In genomic region chr9:58863826-58864225, GRCm38 (mm10) we compare ENCODE assay signal across 13 mouse cellular contexts. TPM values are rescaled to one million over a fixed set of nuclear protein-coding genes. Genes with fewer than 3 reads are reported as not detected.
DNase-seq lines count a peak whose midpoint lies in the region; ATAC-seq and TF ChIP-seq lines count a peak whose summit lies in the region.
"Had no signal": no experiment of that assay in that cellular context is flagged by ENCODE, and none has a peak within 500 bp of the region (broad histone marks: within the 10 kb centered on the region; RNA-seq: fewer than 3 reads in every experiment).

No protein-coding gene starts in this region.

- H3K9me3 ChIP-seq in neural tube, embryonic 11.5 days (ENCODE audit: control insufficient read depth, low read length), result no peaks in the 10 kb centered on the region
- H3K9me3 ChIP-seq in hindbrain, embryonic 13.5 days, result no peaks in the 10 kb centered on the region
- H3K9me3 ChIP-seq in neural tube, embryonic 13.5 days, result no peaks in the 10 kb centered on the region
- H3K9me3 ChIP-seq: embryonic facial prominence, embryonic 12.5 days had no signal

- TF ChIP-seq POLR2A in kidney, adult 2 months (IDR thresholded peaks at IDR 0.05; ENCODE audit: low read depth, low read length), result no peak

- WGBS in neural tube, embryonic 11.5 days, result 33% methylated on average over 7 of the region's 7 CpGs
- WGBS in hindbrain, embryonic 13.5 days, result 21% methylated on average over 7 of the region's 7 CpGs
- 28% methylated on average over 7 of the region's 7 CpGs for WGBS in neural tube, embryonic 13.5 days
- 43% methylated on average over 7 of the region's 7 CpGs for WGBS in kidney, adult 2 months

- no peak overlapping the region for H3K4me3 ChIP-seq in neural tube, embryonic 11.5 days (ENCODE audit: low read depth, low read length)
- H3K4me3 ChIP-seq in hindbrain, embryonic 13.5 days, result no peak overlapping the region
- no peak overlapping the region for H3K4me3 ChIP-seq in neural tube, embryonic 13.5 days
- no peak overlapping the region for H3K4me3 ChIP-seq in kidney, adult 2 months (ENCODE audit: insufficient read depth, low read depth, low read length)
- H3K4me3 ChIP-seq: embryonic facial prominence, embryonic 12.5 days; left cerebral cortex, adult 2 months had no signal

- TF ChIP-seq CTCF in kidney, adult 2 months (conservative IDR thresholded peaks at IDR 0.05; ENCODE audit: insufficient read depth, insufficient read length, low read depth, low read length), result no peak

- H3K4me1 ChIP-seq in neural tube, embryonic 11.5 days (ENCODE audit: control insufficient read depth, insufficient read depth, low read length), result peaks cover 15% of the 10 kb centered on the region; the same call in 1 of the 2 replicates
- peaks cover 19% of the 10 kb centered on the region for H3K4me1 ChIP-seq in hindbrain, embryonic 13.5 days (replicated peaks)
- peaks cover 30% of the 10 kb centered on the region for H3K4me1 ChIP-seq in neural tube, embryonic 13.5 days (replicated peaks)
- no peaks in the 10 kb centered on the region for H3K4me1 ChIP-seq in kidney, adult 2 months (ENCODE audit: control insufficient read depth, insufficient read depth, low read length)

- DNase-seq in neural tube, embryonic 11.5 days (ENCODE audit: low spot score), result peak; percentile 51
- DNase-seq in neural tube, embryonic 10.5 days (ENCODE audit: extremely low spot score, low spot score), result no peak
- peak; percentile 9 for DNase-seq in embryo, embryonic 11.5 days (ENCODE audit: low read depth, low spot score)
- no peak for DNase-seq in ovary, postnatal 10 days (ENCODE audit: low spot score)
- no peak for DNase-seq in kidney, adult 2 months
- DNase-seq in thymus, adult 18-20 months, result no peak
- DNase-seq: gastrocnemius, postnatal 10 days had no signal

- H3K9ac ChIP-seq in neural tube, embryonic 11.5 days (ENCODE audit: low read length), result no peak overlapping the region
- 0 out of 2 replicates have a peak overlapping the region, but pooled peaks have one; percentile 35 for H3K9ac ChIP-seq in hindbrain, embryonic 13.5 days
- H3K9ac ChIP-seq in neural tube, embryonic 13.5 days, result 0 out of 2 replicates have a peak overlapping the region, but pooled peaks have one; percentile 2
- H3K9ac ChIP-seq: embryonic facial prominence, embryonic 12.5 days; liver, embryonic 14.5 days had no signal

- H3K36me3 ChIP-seq in neural tube, embryonic 11.5 days (ENCODE audit: control insufficient read depth, insufficient read depth, low read length), result no peaks in the 10 kb centered on the region
- H3K36me3 ChIP-seq in hindbrain, embryonic 13.5 days, result peaks cover 17% of the 10 kb centered on the region
- peaks cover 13% of the 10 kb centered on the region for H3K36me3 ChIP-seq in neural tube, embryonic 13.5 days
- H3K36me3 ChIP-seq in kidney, adult 2 months (ENCODE audit: control insufficient read depth, insufficient read depth, low read length), result no peaks in the 10 kb centered on the region
- H3K36me3 ChIP-seq: embryonic facial prominence, embryonic 12.5 days had no signal

- no peak overlapping the region for H3K27ac ChIP-seq in neural tube, embryonic 11.5 days (ENCODE audit: low read depth, low read length)
- peak overlapping the region; percentile 66 for H3K27ac ChIP-seq in hindbrain, embryonic 13.5 days
- H3K27ac ChIP-seq in neural tube, embryonic 13.5 days (replicated peaks), result 0 out of 2 replicates have a peak overlapping the region, but pooled peaks have one; percentile 10
- H3K27ac ChIP-seq in kidney, adult 2 months (ENCODE audit: insufficient read depth, low read depth, low read length), result no peak overlapping the region
- H3K27ac ChIP-seq: embryonic facial prominence, embryonic 12.5 days; left cerebral cortex, adult 2 months; liver, embryonic 14.5 days; stomach, postnatal 0 days had no signal

- peak; percentile 60; the same call in 1 of the 2 replicates for ATAC-seq in neural tube, embryonic 11.5 days (ENCODE audit: insufficient read depth, low FRiP score, low TSS enrichment)
- ATAC-seq in hindbrain, embryonic 13.5 days (ENCODE audit: low FRiP score), result peak; percentile 53
- ATAC-seq in neural tube, embryonic 13.5 days (ENCODE audit: low read depth), result peak; percentile 45; the same call in 1 of the 2 replicates

- H3K27me3 ChIP-seq in neural tube, embryonic 11.5 days (ENCODE audit: control insufficient read depth, insufficient read depth, low read length), result peaks cover 5% of the 10 kb centered on the region; the same call in 1 of the 2 replicates
- 0 out of 2 replicates have a peak, but pooled peaks cover 10% of the 10 kb centered on the region for H3K27me3 ChIP-seq in hindbrain, embryonic 13.5 days
- H3K27me3 ChIP-seq in neural tube, embryonic 13.5 days, result peaks cover 14% of the 10 kb centered on the region
- 0 out of 2 replicates have a peak, but pooled peaks cover 2% of the 10 kb centered on the region for H3K27me3 ChIP-seq in kidney, adult 2 months (replicated peaks; ENCODE audit: control insufficient read depth, insufficient read depth, low read length)

- H3K4me2 ChIP-seq in neural tube, embryonic 11.5 days (ENCODE audit: low read depth), result no peak overlapping the region
- H3K4me2 ChIP-seq in hindbrain, embryonic 13.5 days, result no peak overlapping the region
- no peak overlapping the region for H3K4me2 ChIP-seq in neural tube, embryonic 13.5 days
- H3K4me2 ChIP-seq: embryonic facial prominence, embryonic 12.5 days had no signal

RNA-seq across cellular contexts. Expression of gene Hcn4, which starts 40.6 kb away (rescaled TPM):
- polyA plus RNA-seq in neural tube, embryonic 11.5 days (2014; fragmentation: Nextera tagmentation; extraction: Ambion mirVana), result 1.2 and 1.4 TPM in 2 replicates
- polyA plus RNA-seq in hindbrain, embryonic 13.5 days (2015; fragmentation: Nextera tagmentation; extraction: Ambion mirVana), result 3.0 and 3.1 TPM in 2 replicates
- 2.6 and 3.0 TPM in 2 replicates for polyA plus RNA-seq in neural tube, embryonic 13.5 days (2015; fragmentation: Nextera tagmentation; extraction: Ambion mirVana)
- 0.25 and 0.30 TPM in 2 replicates for polyA plus RNA-seq in kidney, adult 2 months (2012; rRNA removed)

Comparison
In these comparisons a context has a peak if more than half of its experiments do, and no peak if none do; other contexts are left out.
1. DNase-seq: peak in neural tube, embryonic 11.5 days (single experiment) and embryo, embryonic 11.5 days (single experiment); none in neural tube, embryonic 10.5 days (single experiment), ovary, postnatal 10 days (single experiment), kidney, adult 2 months (single experiment) and thymus, adult 18-20 months (0 of 2).
2. H3K27ac ChIP-seq: peak in hindbrain, embryonic 13.5 days (single experiment) and neural tube, embryonic 13.5 days (single experiment); none in neural tube, embryonic 11.5 days (single experiment) and kidney, adult 2 months (single experiment).
3. Peak in every context shown above with its lines, with median percentiles within 50 percentile points of each other: ATAC-seq.